Mouse (Mus musculus): Measurements from ENCODE around the gene Itprip. TPM values are rescaled to one million over a fixed set of nuclear protein-coding genes. Genes with fewer than 3 reads are reported as not detected.

Itprip gene
- 18.5 and 20.0 TPM in 2 replicates for polyA plus RNA-seq (2016; fragmentation: Nextera tagmentation; extraction: Ambion mirVana)

- Histone ChIP-seq H3K27me3 (no peaks in the 10 kb centered on the region), H3K4me3 (peak within 1 kb of the TSS; percentile 80), H3K36me3 (no peaks in the 10 kb centered on the region), H3K4me1 (peaks cover 20% of the 10 kb centered on the region), H3K27ac (peak within 1 kb of the TSS; percentile 93), H3K9ac (peak within 1 kb of the TSS; percentile 88), H3K9me3 (no peaks in the 10 kb centered on the region), H3K4me2 (replicated peaks) (peak within 1 kb of the TSS; percentile 75)
- ATAC-seq (ENCODE audit: insufficient number of reproducible peaks, insufficient read depth, low FRiP score, low TSS enrichment) = peak; percentile 77
- under 1% methylated on average over 48 of the region's 48 CpGs for WGBS
These were observed at the start of gene Itprip, which contains the start of gene Cfap43 for GRCm38 (mm10) chr19:47919126-47919965. Gene Itprip (minus strand): TSS chr19:47919299. Gene Cfap43 (minus strand): TSS chr19:47919287.

GRCm38 (mm10) chr19:47958181-47958580 is 39.1 kb upstream of the Itprip start:
- no peaks in the 10 kb centered on the region for H3K9me3 ChIP-seq
- ATAC-seq (ENCODE audit: insufficient number of reproducible peaks, insufficient read depth, low FRiP score, low TSS enrichment) = no peak
- no peak overlapping the region for H3K9ac ChIP-seq
- H3K27me3 ChIP-seq = no peaks in the 10 kb centered on the region
- H3K4me3 ChIP-seq = no peak overlapping the region
- no peaks in the 10 kb centered on the region for H3K36me3 ChIP-seq
- H3K27ac ChIP-seq = no peak overlapping the region
- no peaks in the 10 kb centered on the region for H3K4me1 ChIP-seq
- WGBS = 69% methylated on average over 13 of the region's 13 CpGs
- no peak overlapping the region for H3K4me2 ChIP-seq (replicated peaks)

GRCm38 (mm10) chr19:47953169-47953568 is 34.1 kb upstream of the Itprip start:
- no peak for ATAC-seq (ENCODE audit: insufficient number of reproducible peaks, insufficient read depth, low FRiP score, low TSS enrichment)
- H3K9me3 ChIP-seq = no peaks in the 10 kb centered on the region
- no peaks in the 10 kb centered on the region for H3K27me3 ChIP-seq
- WGBS = 65% methylated on average over 9 of the region's 9 CpGs
- H3K4me3 ChIP-seq = no peak overlapping the region
- H3K4me1 ChIP-seq = no peaks in the 10 kb centered on the region
- no peak overlapping the region for H3K27ac ChIP-seq
- no peak overlapping the region for H3K4me2 ChIP-seq (replicated peaks)
- no peaks in the 10 kb centered on the region for H3K36me3 ChIP-seq
- H3K9ac ChIP-seq = no peak overlapping the region

GRCm38 (mm10) chr19:47950946-47951345 is 31.8 kb upstream of the Itprip start:
- H3K36me3 ChIP-seq = no peaks in the 10 kb centered on the region
- no peaks in the 10 kb centered on the region for H3K9me3 ChIP-seq
- no peak overlapping the region for H3K9ac ChIP-seq
- H3K4me1 ChIP-seq = peaks cover 4% of the 10 kb centered on the region; the same call in 1 of the 2 replicates
- H3K27ac ChIP-seq = no peak overlapping the region
- ATAC-seq (ENCODE audit: insufficient number of reproducible peaks, insufficient read depth, low FRiP score, low TSS enrichment) = no peak
- no peak overlapping the region for H3K4me2 ChIP-seq (replicated peaks)
- 85% methylated on average over 7 of the region's 7 CpGs for WGBS
- no peaks in the 10 kb centered on the region for H3K27me3 ChIP-seq
- H3K4me3 ChIP-seq = no peak overlapping the region

- Histone ChIP-seq H3K27me3 (no peaks in the 10 kb centered on the region), H3K36me3 (no peaks in the 10 kb centered on the region), H3K4me1 (peaks cover 4% of the 10 kb centered on the region; the same call in 1 of the 2 replicates), H3K27ac (no peak overlapping the region), H3K4me3 (no peak overlapping the region), H3K9ac (no peak overlapping the region), H3K9me3 (no peaks in the 10 kb centered on the region), H3K4me2 (replicated peaks) (peak overlapping the region; percentile 28)
- ATAC-seq (ENCODE audit: insufficient number of reproducible peaks, insufficient read depth, low FRiP score, low TSS enrichment) = no peak
- WGBS = 40% methylated on average over 23 of the region's 23 CpGs
These were observed 27.8 kb upstream of the Itprip start for GRCm38 (mm10) chr19:47946821-47947465.

- H3K4me3 ChIP-seq = no peak overlapping the region
- H3K4me2 ChIP-seq (replicated peaks) = no peak overlapping the region
- 83% methylated on average over 6 of the region's 6 CpGs for WGBS
- no peaks in the 10 kb centered on the region for H3K9me3 ChIP-seq
- H3K27me3 ChIP-seq = 0 out of 2 replicates have a peak, but pooled peaks cover 3% of the 10 kb centered on the region
- H3K27ac ChIP-seq = no peak overlapping the region
- no peaks in the 10 kb centered on the region for H3K36me3 ChIP-seq
- H3K9ac ChIP-seq = no peak overlapping the region
- ATAC-seq (ENCODE audit: insufficient number of reproducible peaks, insufficient read depth, low FRiP score, low TSS enrichment) = no peak
- H3K4me1 ChIP-seq = peaks cover 8% of the 10 kb centered on the region; the same call in 1 of the 2 replicates
These were observed 20.3 kb upstream of the Itprip start for GRCm38 (mm10) chr19:47939361-47939760.

GRCm38 (mm10) chr19:47937443-47938406 is 18.6 kb upstream of the Itprip start, which contains the start of gene Cfap58:
Gene Cfap58 (plus strand): TSS chr19:47937675.
- ATAC-seq (ENCODE audit: insufficient number of reproducible peaks, insufficient read depth, low FRiP score, low TSS enrichment) = peak; percentile 82
- 0 out of 2 replicates have a peak, but pooled peaks cover 3% of the 10 kb centered on the region for H3K27me3 ChIP-seq
- H3K9me3 ChIP-seq = no peaks in the 10 kb centered on the region
- peaks cover 8% of the 10 kb centered on the region; the same call in 1 of the 2 replicates for H3K4me1 ChIP-seq
- peak within 1 kb of the TSS; percentile 74 for H3K4me2 ChIP-seq (replicated peaks)
- H3K27ac ChIP-seq = no peak within 1 kb of the TSS
- no peaks in the 10 kb centered on the region for H3K36me3 ChIP-seq
- H3K9ac ChIP-seq = 0 out of 2 replicates have a peak within 1 kb of the TSS, but pooled peaks have one; percentile 2
- peak within 1 kb of the TSS; percentile 35 for H3K4me3 ChIP-seq
- 5% methylated on average over 41 of the region's 41 CpGs for WGBS

GRCm38 (mm10) chr19:47936938-47937337 is 17.8 kb upstream of the Itprip start:
- H3K27ac ChIP-seq = no peak overlapping the region

GRCm38 (mm10) chr19:47936490-47936889 is 17.4 kb upstream of the Itprip start:
- H3K9me3 ChIP-seq = no peaks in the 10 kb centered on the region
- WGBS = 86% methylated on average over 11 of the region's 11 CpGs
- H3K9ac ChIP-seq = no peak overlapping the region
- peaks cover 8% of the 10 kb centered on the region; the same call in 1 of the 2 replicates for H3K4me1 ChIP-seq
- H3K4me3 ChIP-seq = no peak overlapping the region
- no peak overlapping the region for H3K4me2 ChIP-seq (replicated peaks)
- H3K27me3 ChIP-seq = 0 out of 2 replicates have a peak, but pooled peaks cover 3% of the 10 kb centered on the region
- H3K27ac ChIP-seq = no peak overlapping the region
- no peak for ATAC-seq (ENCODE audit: insufficient number of reproducible peaks, insufficient read depth, low FRiP score, low TSS enrichment)
- no peaks in the 10 kb centered on the region for H3K36me3 ChIP-seq

More at GRCm38 (mm10) chr19:47936938-47937337, 17.8 kb upstream of the Itprip start:
- H3K4me2 ChIP-seq (replicated peaks) = peak overlapping the region; percentile 74
- 64% methylated on average over 9 of the region's 9 CpGs for WGBS
- H3K4me1 ChIP-seq = peaks cover 8% of the 10 kb centered on the region; the same call in 1 of the 2 replicates
- H3K36me3 ChIP-seq = no peaks in the 10 kb centered on the region
- H3K9me3 ChIP-seq = no peaks in the 10 kb centered on the region
- 0 out of 2 replicates have a peak, but pooled peaks cover 3% of the 10 kb centered on the region for H3K27me3 ChIP-seq
- H3K4me3 ChIP-seq = no peak overlapping the region
- no peak overlapping the region for H3K9ac ChIP-seq
- ATAC-seq (ENCODE audit: insufficient number of reproducible peaks, insufficient read depth, low FRiP score, low TSS enrichment) = no peak

GRCm38 (mm10) chr19:47935530-47935929 is 16.4 kb upstream of the Itprip start:
- Histone ChIP-seq H3K4me1 (peaks cover 8% of the 10 kb centered on the region; the same call in 1 of the 2 replicates), H3K9me3 (no peaks in the 10 kb centered on the region), H3K27me3 (0 out of 2 replicates have a peak, but pooled peaks cover 3% of the 10 kb centered on the region), H3K9ac (no peak overlapping the region), H3K36me3 (no peaks in the 10 kb centered on the region), H3K4me3 (no peak overlapping the region), H3K4me2 (replicated peaks) (no peak overlapping the region), H3K27ac (no peak overlapping the region)
- ATAC-seq (ENCODE audit: insufficient number of reproducible peaks, insufficient read depth, low FRiP score, low TSS enrichment) = no peak
- WGBS = 83% methylated on average over 6 of the region's 6 CpGs
